Mouse (Mus musculus) olfactory bulb, adult 2 months (tissue): ENCODE measurements around the gene Slc23a3.

Source experiments
- CTCF ChIP-seq: fragments of 200-500 bp; IDR thresholded peaks from 2 replicates; pipeline ENCODE4 v1.5.1; 2012; ENCODE audit warnings: low read depth, mild to moderate bottlenecking, low read length, moderate library complexity; ENCODE audit not compliant: insufficient read depth
- POLR2A ChIP-seq: fragments of 200-500 bp; IDR thresholded peaks from 2 replicates; pipeline ENCODE4 v1.6.1; 2012; ENCODE audit warnings: mild to moderate bottlenecking, low read depth, low read length, moderate library complexity; ENCODE audit not compliant: insufficient read depth

DNA sequence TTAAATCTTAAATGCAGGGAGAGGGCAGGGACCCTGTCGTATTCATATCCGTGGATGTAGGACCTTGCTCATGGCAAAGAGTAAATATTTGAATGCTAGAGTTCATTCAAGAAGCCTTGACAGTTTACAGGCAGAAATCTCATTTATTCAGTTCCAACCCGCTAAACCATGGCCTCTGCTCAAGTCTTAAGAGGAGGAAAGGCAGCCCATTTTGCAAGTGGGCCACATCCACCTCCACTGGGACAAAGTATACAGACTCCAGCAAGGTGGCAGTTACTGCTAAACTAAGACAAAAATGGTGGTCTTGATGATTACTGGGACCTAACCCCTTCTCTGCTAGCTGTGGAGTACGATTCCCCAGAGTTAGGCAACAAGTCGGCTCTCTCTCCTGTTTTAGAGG is 8.3 kb downstream of the Slc23a3 start:
- TF ChIP-seq POLR2A (no peak), CTCF (no peak)
